Mouse (Mus musculus) regulatory T cell (primary cell): ENCODE measurements at regions not wholly inside any gene's neighbourhood (a gene's known extent, or its start where the extent isn't known, plus 50 kb on each side); places are given as distances from the start of the nearest gene placed in this dataset.

Experiments used
- in situ Hi-C: fragments of 300-600 bp; cut with MboI, MseI; formaldehyde crosslinking; loops from one replicate; pipeline ENCODE4 v1.15.1; 2025; ENCODE audit warnings: high pct_unique_total_duplicates

DNA sequence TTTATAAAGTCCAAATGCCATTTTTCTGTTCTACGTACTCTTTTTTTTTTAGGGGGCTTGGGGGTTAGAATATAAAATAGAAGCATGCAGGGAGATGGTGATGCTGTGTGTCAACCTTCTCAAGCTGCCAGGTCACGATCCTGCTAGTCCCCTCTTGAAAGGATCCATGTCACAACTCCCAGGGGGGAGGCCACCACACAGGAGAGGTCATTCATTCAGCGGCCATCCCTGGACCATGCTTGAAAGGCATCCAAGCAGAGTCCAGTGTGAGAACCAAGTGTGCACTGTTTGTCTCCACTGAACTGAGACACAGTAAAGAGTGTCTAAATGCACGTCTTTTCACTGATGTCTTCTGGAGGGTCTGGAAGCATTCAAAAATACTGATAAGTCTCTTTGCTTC lies 119.8 kb upstream of the N6amt1 start:
- in situ Hi-C loops = loop anchor here (10.0 to 25.0 kb wide), 2 partner anchors 219 to 822 kb away; no protein-coding TSS in a partner anchor

DNA sequence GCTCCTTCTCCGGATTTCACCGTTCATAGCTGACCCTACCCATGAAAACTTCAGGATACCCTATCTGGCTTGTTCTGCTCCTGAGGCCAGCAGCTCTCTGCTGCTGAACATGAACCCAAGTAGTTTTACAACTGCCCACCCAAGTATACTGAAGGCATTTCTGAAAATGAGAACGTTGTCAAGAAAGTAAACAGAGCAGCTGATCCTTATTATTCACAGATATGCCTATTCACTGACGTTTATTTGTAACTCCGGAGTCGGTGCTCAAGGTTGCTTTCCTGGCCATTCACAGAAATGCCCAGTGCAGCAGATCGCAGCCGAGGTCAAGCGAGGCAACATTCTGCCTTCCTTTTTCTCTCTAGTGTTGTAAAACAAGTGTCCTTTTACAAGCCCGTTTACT lies 128.4 kb upstream of the N6amt1 start:
- in situ Hi-C loops = loop anchor here (25.0 kb wide), 1 partner anchor 813 kb away; no protein-coding TSS in a partner anchor

DNA sequence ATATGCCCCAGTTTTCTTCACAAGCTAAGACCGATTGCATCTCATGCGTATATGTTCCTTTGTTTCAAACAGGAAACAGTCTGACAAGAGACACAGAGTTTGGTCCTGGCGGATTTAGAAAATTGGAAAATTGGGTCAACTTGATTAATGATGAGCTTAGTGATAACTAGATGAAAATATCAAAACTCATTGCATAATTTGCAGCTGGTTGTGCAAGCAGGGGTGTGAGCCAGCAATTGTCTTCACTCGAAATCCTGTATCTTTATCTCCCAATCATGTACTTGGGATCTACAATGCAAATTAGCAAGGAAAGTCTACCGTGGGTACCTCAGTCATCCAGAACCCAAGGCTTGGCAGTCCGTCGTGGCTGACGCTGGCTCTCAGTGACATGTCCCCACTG lies 128.9 kb upstream of the N6amt1 start:
- in situ Hi-C loops = loop anchor here (25.0 kb wide), 1 partner anchor 813 kb away; no protein-coding TSS in a partner anchor

DNA sequence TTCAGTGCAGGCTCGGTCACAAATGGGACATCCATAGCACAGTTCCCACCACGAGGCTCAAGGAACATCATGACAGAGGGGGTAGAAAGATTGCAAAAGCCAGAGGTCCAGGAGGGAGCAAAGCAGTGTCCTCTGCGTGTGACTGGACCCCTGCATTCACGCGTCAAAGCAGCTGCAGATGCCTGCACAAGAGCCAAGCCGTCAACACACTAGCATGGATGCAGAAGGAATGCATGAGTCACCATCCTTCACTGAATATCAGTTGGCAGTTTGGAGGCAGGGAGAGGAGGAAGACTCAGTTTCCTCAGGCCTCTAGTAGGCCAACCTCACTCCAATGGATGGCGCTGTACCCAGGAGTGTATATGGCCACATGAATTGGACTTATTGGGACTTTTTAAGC lies 130.0 kb upstream of the N6amt1 start:
- in situ Hi-C loops = no loop called here

DNA sequence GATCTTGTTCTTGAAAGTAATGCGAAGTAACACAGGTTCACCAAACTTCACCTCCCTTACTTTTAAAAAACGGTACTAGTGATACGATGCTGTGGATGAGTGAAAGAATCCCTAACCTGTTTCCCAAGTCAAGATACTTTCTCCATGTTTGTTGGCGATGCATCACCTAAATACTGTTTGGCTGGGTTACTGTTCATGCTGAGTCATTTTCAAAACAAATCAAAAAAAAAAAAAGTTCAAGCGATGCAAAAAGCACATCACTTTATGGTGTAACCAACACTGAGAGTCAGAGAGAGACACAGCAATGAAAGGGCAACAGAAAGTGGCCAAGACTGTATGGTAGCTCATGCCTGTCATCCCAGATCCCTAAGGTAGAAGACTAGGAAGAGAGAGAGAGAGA lies 133.4 kb upstream of the N6amt1 start:
- in situ Hi-C loops = no loop called here

DNA sequence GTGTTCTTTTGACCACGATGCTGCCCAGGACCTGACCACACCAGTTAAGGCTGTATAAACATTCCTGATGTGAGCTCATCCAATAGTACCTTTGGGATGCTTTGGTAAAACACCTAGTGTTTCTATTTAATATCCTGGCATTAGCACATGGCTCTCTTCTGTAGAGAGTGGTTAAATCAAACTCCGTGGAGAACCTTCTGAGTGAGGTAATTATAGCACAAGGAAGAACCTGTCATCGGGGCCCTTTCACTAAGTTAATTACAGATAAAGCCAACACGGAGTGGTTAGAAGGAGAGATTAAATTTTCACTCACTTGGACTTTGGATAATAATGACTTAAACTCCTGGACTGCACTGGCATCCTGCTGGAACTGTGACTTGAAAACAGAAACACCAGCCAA lies 133.8 kb upstream of the N6amt1 start:
- in situ Hi-C loops = no loop called here

DNA sequence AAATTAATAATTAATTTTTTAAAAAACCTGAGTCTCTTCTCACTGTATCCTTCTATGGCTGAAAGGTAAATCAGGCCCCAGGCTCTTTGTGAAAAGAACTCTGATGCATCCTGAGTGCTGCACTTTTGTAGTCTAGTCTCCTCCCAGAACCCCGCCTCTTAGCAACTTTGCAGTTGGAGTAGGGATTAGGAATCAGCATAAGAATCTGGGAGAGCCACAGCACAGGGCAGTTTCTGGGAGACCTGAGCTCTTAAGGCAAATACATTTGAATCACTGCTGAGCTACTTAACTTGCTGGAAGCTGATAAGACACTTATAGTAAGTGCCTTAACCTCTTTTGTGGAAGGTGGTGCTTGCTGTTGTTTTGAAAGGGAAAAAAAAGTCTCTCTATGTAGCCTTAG lies 146.1 kb upstream of the N6amt1 start:
- in situ Hi-C loops = no loop called here

DNA sequence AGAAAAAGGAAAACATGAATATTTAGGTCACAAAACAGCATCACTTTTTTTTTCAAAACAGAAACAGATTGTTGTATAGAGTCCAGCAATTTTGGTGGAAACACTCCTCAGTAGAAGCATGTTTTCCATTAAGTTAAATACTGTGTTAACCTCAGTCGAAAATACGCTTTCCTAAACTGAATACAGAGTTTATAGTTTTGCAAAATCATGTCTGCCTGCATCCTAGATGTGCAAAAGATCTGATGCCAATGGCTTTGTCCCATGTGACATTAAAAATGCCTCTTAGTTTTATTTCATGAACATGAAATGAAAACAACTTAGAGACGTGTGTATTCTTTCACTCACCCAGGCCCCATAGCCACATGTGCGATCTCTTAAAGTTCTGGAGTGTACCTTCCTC lies 163.5 kb upstream of the N6amt1 start:
- in situ Hi-C loops = no loop called here

DNA sequence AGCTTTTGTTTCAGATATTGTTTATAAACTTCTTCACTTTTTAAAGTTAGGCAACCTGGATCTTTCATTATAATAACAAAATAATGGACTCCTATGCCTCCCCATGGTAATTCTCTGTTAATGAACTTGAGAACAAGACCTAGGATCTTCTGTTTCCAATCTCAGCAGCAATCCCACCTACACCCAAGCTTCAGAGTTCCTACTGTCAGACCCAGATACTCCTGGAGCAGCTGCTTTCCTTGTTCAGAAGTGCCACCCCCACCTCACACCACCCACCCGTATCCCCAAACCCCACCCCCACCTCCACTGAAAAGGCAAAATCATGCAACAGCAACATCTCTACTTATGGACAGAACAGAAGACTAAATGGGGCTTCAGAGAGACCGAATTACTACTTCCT lies 165.2 kb upstream of the N6amt1 start:
- in situ Hi-C loops = no loop called here

DNA sequence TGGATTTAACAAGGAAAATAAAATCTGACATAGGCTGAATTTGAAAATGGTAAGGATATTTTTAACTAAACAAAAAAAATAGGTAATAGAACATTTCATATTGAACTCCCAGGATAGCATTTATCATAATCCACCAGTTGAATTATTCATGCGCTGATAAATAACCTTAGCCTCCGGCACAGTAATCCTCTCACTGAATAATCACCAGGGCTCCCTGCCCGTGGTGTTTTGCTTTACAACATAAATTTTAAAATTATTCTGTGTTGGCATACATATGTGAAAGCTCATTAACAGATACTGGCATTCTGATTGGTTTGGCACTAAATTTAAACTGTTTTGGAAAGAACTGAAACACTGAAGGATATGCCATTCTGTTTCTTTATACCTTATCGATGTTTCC lies 181.6 kb upstream of the N6amt1 start:
- in situ Hi-C loops = no loop called here

DNA sequence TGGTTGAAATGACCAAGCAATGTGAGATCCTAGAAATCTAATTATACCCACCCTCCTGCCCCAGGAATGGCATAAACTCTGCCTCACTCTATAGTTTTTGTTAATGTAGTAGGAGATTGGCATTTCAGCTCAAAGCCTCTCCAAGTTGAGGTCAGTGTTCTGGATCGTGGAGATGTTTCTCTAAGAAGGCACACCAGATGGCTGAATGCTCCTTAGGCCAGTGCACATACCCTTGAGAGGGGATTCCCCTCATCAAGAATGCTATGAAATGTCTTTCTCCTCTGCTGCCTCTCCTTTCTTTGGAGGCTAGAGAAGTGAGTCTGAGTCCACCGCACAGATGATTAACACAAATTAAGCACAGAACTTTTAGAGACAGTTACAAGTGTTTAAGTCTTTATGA lies 214.7 kb upstream of the N6amt1 start:
- in situ Hi-C loops = no loop called here

DNA sequence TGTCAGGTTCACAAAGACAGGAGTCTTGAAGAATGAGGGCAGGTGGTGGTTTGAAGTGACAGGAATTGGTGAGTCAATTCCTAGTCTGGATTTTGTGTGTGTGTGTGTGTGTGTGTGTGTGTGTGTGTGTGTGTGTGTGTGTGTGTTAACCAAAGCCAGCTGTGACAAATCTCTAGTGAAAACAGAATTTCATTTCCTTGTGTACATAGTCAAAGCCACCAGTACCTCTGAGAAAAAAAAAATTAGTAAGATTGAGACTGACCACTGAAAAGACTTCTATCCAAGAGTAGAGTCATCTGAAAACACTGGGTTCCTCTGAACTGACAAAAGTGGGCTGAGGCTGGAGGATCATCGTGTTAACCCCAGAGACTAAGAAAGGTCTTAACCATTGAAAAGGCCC lies 217.5 kb upstream of the N6amt1 start:
- in situ Hi-C loops = no loop called here

DNA sequence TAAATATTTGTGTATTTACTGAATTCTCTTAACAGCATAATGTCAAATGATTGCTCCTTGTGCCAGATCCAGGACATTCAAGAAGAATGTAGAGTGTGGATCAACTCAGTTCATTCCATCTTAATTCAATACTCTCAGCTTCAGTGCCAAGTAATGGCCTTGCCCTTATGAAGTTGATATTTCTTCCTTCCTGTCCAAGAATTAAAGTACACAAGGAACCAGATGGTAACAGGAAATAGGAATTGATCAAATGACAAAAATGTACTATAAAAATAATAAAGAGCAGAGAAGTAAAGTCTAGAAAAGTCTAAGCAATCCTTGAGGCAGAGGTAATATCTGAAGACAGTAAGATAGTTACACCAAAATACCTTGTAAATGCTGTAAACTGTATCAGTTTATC lies 219.5 kb upstream of the N6amt1 start:
- in situ Hi-C loops = no loop called here

DNA sequence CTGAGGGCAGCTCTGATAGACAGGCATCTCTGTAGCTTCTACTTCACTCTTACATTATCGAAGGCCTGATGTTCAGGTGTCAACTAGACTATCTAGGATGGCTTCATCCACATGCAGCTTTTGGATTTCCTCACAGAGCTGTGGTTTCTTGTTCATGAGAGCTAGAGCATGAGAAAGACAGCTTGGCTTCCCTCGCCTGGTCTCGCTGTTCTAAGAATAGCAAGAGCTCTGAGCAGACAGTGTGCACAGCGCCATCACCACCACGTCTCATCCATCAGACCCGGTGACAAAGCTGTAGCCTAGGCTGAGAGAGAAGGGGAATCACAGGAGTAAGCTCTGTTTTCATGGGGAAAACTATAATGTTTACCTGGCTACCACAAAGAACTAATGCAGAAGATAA lies 220.1 kb upstream of the N6amt1 start:
- in situ Hi-C loops = no loop called here

DNA sequence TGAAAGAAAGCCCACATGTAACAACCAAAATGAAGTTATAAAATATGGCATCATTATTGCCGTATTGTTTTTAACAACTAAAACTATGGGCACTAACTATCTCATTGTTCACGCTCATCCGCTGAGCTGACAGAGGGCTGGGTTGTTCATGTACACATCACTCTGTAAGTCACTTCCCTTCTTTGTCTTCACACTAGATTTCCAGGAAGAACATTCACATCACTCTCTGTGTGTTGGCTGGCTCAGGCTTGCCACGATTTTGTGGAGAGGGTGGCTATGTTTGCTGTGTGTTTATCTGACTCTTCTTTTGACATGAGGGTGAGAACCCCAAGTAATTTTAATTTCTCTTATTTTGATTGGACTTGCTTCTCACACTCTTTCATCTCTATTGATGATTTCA lies 221.9 kb upstream of the N6amt1 start:
- in situ Hi-C loops = no loop called here

DNA sequence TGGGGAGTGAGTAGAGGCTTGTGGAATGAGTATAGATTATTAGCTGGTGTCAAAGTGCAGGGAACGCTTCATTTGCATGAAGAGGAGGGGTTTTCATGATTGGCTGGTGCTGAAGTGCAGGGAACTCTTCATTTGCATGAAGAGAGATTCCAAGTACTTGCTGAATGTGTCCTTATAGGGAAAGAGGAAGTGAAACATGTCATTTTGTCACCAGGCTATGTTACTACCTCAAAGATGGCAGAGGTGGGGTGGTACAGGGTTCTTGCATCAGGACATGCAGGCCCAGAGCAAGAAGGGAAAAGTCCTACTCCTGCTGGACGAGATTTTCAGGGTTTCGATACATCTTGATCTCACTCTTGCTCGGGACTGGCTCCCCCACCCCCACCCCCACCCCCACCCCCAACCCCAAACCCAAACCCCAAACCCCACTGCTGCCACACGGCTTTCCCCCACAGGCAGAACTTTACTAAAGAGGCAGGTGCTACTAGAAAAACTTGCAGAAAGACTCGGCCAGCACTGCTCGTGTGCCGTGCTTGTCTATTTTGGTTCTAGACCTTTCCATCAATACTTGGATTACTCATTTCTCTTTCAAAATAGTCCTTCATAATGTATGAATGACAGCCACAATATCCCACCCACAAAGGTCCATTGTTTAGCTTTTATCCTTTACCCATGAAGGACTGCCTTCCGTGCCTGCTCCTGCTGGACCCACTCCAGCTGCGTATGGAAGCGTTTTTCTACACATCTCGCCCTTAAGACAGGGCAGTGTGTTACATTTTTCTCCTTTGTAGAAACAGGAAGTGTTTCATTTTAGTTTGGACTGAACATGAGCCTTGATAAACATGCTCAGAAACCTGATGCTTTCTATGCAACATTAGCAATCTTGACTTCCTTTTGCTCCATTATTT lies 223.0 kb upstream of the N6amt1 start:
- in situ Hi-C loops = no loop called here

DNA sequence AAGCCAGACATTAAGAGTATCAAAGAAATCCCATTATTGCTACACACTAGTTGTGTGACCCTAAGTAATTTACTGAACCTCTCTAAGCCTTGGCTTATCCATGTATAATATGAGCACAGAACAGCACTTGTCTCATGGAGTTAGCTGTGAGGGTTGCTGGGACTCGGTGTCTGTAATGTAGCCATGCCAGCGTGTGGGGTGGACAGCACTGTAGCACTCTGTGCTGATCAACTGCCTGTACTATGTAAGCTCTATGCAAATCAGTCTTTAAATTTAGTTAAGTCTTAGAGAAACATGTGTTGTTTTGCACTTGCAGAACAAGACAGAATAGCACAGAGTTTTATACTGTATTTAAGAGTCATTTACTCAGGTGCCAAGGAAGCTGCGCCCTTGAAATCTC lies 225.0 kb upstream of the N6amt1 start:
- in situ Hi-C loops = no loop called here

DNA sequence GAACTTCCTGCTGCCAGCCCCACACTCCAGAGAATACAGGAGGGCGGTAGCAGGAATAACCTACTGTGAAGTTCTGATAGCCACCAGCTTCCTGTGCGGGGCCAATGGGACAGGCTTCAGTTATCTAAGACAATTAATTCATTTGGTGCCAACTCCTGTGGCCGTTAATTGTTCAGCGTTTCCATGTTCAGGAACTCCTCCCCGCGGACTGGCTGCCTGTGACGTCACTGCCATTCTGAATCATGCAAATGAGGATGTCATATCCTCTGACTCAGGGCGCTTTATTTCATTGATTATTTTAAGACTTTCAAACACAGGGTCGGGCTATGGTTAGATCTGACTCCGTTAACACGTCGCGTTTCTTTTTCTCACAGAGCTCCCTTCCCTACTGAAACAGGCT lies 225.8 kb upstream of the N6amt1 start:
- in situ Hi-C loops = no loop called here

DNA sequence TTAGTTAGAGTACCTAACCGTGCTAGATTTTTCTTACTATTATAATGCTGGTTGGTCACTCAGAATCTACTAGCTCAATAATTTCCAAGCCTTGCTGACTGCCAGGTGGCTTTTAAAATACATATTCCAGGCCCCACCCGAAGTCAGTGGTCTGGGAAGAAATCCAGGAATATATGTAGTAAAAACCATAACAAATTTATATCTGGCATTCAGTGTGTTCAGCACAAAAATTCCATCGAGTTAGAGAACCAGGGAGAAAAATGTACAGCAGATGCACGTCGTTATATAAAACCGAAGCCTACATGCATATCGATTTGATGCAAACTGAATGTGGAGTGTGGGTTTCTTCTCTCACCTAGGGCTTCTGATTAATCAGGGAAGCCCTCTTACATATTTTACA lies 229.5 kb upstream of the N6amt1 start:
- in situ Hi-C loops = loop anchor here (5.0 kb wide), 1 partner anchor 43 kb away; no protein-coding TSS in a partner anchor

DNA sequence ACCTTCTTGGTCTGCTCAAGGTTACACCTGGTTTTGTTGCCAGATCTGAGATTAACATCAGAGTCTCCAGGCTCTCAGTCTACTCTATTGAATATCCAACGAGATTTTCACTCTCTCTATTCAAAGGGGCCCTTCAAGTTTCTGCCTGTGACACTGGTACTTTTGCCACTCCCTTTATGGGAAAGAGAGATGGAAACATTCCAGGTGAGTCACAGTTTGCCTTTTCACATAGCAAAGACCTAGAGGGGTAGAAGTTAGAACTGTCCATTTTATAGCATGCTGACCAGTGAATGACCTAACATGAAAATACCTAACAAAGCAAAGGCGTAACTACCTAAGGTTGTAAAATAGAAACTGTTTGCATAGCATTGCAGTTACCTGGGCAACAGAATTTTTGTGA lies 250.4 kb upstream of the N6amt1 start:
- in situ Hi-C loops = no loop called here

DNA sequence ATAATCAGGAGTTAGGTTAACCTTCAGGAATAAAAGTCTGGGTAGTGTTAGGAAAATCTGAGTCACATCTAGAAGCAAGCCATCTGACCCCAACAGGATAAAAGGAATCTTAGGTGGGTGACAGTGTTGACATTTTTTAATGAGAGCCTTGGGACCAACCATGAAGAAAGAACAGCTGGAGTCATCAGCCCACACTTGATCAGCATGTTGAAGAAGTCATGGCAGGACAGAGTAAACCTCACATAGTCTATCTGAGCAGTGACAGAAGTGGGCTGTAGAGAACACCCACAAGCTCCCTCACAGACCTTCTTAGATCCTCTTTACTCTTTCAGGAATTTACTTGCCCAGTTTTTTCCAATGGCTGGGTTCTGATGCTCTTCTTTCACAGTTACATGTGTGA lies 251.9 kb upstream of the N6amt1 start:
- in situ Hi-C loops = no loop called here

DNA sequence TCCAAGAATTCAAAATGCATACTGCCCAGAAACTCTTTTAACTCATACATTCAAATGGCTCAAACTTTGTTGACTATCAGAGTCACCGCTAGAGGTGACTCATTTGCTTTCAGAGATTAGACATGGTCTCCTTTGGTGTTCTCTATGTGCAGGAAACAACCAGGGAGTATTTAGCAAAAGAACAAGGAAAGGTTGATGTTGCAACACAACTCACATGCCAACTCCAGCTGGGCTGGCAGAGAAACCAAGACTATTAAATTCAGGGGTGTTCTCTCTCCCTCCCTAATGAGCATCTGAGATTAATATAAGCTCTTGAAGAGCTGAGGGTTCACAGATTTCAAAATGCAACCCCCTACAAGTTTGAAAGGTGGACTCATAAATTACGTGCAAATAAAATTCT lies 262.0 kb upstream of the N6amt1 start:
- in situ Hi-C loops = no loop called here

DNA sequence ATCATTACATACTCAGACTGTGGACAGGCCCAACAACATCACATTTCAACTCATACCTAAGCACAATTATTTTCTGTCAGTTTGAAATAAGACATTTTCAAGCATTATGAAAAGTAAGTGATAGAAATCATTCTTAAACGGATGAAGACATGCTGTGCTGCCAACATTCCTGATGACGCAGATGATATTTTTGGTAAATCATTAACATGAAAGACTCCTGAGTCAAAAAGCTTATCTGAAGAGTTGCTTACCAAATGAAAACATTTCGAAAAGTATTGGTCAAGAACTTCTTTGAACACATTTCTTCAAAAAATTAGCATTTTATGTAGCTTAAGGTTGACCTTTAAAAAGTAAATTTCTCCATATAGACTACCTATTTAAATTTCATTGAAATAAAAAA lies 264.7 kb upstream of the N6amt1 start:
- in situ Hi-C loops = no loop called here

DNA sequence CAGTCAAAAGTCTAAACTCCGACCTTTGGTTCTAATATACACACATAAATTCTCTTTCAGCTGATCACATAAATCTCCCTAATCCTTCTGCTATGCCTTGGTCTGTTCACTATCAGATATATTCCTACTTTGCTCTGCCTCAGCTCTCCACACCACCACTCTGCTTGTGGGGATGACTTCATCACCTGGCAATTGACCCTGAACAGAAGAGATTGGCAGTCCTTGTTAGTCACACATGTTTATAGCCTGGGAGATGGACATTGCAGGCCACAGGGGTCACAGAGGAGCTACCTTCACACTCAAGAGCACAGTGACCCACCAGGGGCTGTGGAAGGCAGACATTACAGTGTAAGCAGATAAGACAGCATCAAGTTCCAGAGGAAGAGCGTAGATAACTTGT lies 270.5 kb upstream of the N6amt1 start:
- in situ Hi-C loops = no loop called here
